Mouse (Mus musculus) lung, postnatal 0 days (tissue): ENCODE measurements around the gene Hoxd10.

ENCODE experiments used
- CTCF ChIP-seq: IDR thresholded peaks from 2 replicates; pipeline ENCODE4 v1.5.1; 2016; ENCODE audit warnings: antibody characterized with exemption, mild to moderate bottlenecking
- EP300 ChIP-seq: IDR thresholded peaks from 2 replicates; pipeline ENCODE4 v1.6.1; 2016; ENCODE audit warnings: antibody characterized with exemption, mild to moderate bottlenecking, control low read depth

DNA sequence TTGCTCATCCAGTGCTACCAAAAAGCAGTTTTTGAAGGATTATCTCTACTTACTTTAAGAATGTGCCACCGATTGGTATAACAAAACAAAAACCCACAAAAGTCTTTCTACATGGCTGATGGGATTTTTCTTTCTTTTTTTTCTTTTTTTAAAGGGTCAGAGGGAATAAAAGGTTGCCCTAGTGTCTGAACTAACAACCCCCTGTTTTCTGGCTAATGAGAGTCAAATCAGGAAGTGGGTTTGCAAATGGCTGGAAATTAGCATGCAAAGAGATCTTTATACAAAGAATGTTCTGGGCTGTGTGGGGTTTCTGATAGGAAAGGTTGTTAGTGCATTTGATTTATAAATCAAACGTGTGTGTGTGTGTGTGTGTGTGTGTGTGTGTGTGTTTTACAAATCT lies 28.7 kb downstream of the Hoxd10 start:
- TF ChIP-seq CTCF (no peak), EP300 (no peak)
